ENCODE assay signal across 12 mouse cellular contexts in the genomic region with DNA sequence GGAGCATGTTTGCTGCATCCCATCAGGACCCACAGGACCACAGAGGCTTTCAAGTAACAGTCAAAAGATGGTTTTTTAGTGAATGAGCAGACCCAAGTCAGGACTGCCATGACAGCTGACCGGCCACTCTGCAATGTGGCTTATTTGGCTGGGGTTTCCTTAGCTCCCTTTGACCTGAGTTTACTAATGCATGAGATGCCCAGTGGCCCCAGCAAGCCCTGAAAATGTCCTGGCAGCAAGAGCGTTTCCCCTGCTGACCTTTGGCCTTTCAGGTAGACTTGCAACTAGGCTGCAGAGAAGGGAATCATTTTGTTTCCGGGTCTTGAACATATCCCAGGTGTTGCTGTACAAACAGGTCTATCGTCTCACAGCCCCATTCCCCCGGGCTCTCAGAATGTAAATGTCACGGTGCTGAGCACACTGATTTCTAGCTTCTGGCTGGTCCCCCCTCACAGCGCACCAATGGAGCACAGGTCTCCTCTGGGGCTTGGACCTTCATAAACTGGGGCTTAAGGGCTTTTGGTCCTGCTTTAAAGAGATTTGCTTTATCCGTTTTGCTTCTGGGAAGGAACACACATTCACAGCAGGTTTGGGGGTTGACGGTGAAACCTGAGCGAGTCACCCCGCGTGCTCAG.
"Had no signal": no experiment of that assay in that cellular context is flagged by ENCODE, and none has a peak within 500 bp of the region (broad histone marks: within the 10 kb centered on the region; RNA-seq: fewer than 3 reads in every experiment).

No protein-coding gene starts in this region.

- H3K9ac ChIP-seq: liver, embryonic 15.5 days; neural tube, embryonic 12.5 days had no signal

- H3K36me3 ChIP-seq: liver, embryonic 15.5 days; neural tube, embryonic 12.5 days had no signal

- DNase-seq: left cerebral cortex, postnatal 4 days; lung, adult 2 months; lung, postnatal 36 days; midbrain, embryonic 14.5 days; thymus, adult 18-20 months; thymus, postnatal 25 days had no signal

- H3K9me3 ChIP-seq: liver, embryonic 15.5 days; neural tube, embryonic 12.5 days had no signal

- H3K4me1 ChIP-seq: liver, embryonic 15.5 days; neural tube, embryonic 12.5 days had no signal

- H3K4me2 ChIP-seq: liver, embryonic 11.5 days; liver, embryonic 15.5 days; neural tube, embryonic 12.5 days had no signal

- ATAC-seq: inflammation-experienced regulatory T-cells, adult 6 months; lung, postnatal 0 days had no signal

- H3K27ac ChIP-seq: layer of hippocampus, adult 2 months; liver, embryonic 15.5 days; neural tube, embryonic 12.5 days had no signal

- H3K27me3 ChIP-seq: liver, embryonic 15.5 days; neural tube, embryonic 12.5 days had no signal

- H3K4me3 ChIP-seq: layer of hippocampus, adult 2 months; liver, embryonic 15.5 days; neural tube, embryonic 12.5 days had no signal
